Mouse (Mus musculus) kidney, postnatal 25 days (tissue): ENCODE results near the gene Akap6.

Experiments
- DNase-seq, 2 experiments: peaks; one replicate each; pipeline ENCODE4 v3.0.0; 2021; ENCODE audit warnings: mixed read lengths in 2 of 2

Akap6 gene

GRCm38 (mm10) chr12:52922510-52922909 lies 223.3 kb downstream of the Akap6 start:
- no peak for DNase-seq

GRCm38 (mm10) chr12:52925448-52925847 lies 226.3 kb downstream of the Akap6 start:
- no peak for DNase-seq

GRCm38 (mm10) chr12:52933832-52934231 lies 234.6 kb downstream of the Akap6 start:
- no peak for DNase-seq

- DNase-seq = no peak
These were observed 235.8 kb downstream of the Akap6 start for GRCm38 (mm10) chr12:52934989-52935388.

GRCm38 (mm10) chr12:52938786-52939185 lies 239.6 kb downstream of the Akap6 start:
- DNase-seq = no peak

GRCm38 (mm10) chr12:52939324-52939946 lies 240.3 kb downstream of the Akap6 start:
- no peak for DNase-seq

GRCm38 (mm10) chr12:52941941-52942340 lies 242.8 kb downstream of the Akap6 start:
- DNase-seq = no peak

GRCm38 (mm10) chr12:52944274-52944673 lies 245.1 kb downstream of the Akap6 start:
- no peak for DNase-seq

GRCm38 (mm10) chr12:52944949-52945348 lies 245.8 kb downstream of the Akap6 start:
- no peak for DNase-seq

- DNase-seq = no peak
These were observed 251.5 kb downstream of the Akap6 start for GRCm38 (mm10) chr12:52950660-52951059.

GRCm38 (mm10) chr12:52957587-52957986 lies 258.4 kb downstream of the Akap6 start:
- no peak for DNase-seq

- no peak for DNase-seq
These were observed 258.8 kb downstream of the Akap6 start for GRCm38 (mm10) chr12:52957994-52958393.

- no peak for DNase-seq
These were observed 292.6 kb downstream of the Akap6 start for GRCm38 (mm10) chr12:52991745-52992144.

- no peak for DNase-seq
These were observed 313.2 kb downstream of the Akap6 start for GRCm38 (mm10) chr12:53012336-53012735.

GRCm38 (mm10) chr12:53014539-53014938 lies 315.4 kb downstream of the Akap6 start:
- DNase-seq = no peak

GRCm38 (mm10) chr12:53024575-53025246 lies 325.5 kb downstream of the Akap6 start:
- DNase-seq = no peak

GRCm38 (mm10) chr12:53027308-53027707 lies 328.1 kb downstream of the Akap6 start:
- no peak for DNase-seq

- DNase-seq = no peak
These were observed 329.7 kb downstream of the Akap6 start for GRCm38 (mm10) chr12:53028926-53029325.

- DNase-seq = no peak
These were observed 330.7 kb downstream of the Akap6 start for GRCm38 (mm10) chr12:53029910-53030309.

- DNase-seq = peak; percentile 49 to 69
These were observed 333.6 kb downstream of the Akap6 start for GRCm38 (mm10) chr12:53032762-53033161.

GRCm38 (mm10) chr12:53033404-53033913 lies 334.3 kb downstream of the Akap6 start:
- peak; percentile 28 to 63 for DNase-seq

GRCm38 (mm10) chr12:53040634-53041033 lies 341.5 kb downstream of the Akap6 start:
- DNase-seq = no peak

- peak; percentile 55 to 73 for DNase-seq
These were observed 343.6 kb downstream of the Akap6 start for GRCm38 (mm10) chr12:53042739-53043138.

GRCm38 (mm10) chr12:53057606-53058005 lies 358.4 kb downstream of the Akap6 start:
- no peak for DNase-seq
